In the genomic region with DNA sequence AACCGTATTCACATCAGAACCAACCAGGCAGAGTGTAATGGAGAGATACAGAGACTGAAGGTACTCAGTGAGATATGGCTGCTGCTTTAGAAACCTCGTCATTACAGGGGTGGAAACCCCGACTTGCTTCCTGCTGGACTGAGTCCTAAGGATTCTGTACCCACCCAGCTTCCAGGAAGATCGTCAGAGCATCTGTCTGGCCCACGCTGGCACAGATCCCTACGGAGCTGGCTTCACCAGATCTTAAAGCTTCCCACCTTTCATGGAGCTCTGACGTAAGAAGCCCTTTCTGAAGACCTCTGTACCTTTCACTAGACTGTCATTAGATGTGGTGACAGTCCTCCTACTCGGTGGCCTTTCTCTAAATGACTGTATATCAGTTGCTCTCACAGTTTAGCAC, we compare ENCODE assay signal across 16 mouse cellular contexts.
A peak's percentile ranks its signal among the peaks of the same experiment; 100 is the strongest.
DNase-seq lines count a peak whose midpoint lies in the region; ATAC-seq and TF ChIP-seq lines count a peak whose summit lies in the region.
"Had no signal": no experiment of that assay in that cellular context is flagged by ENCODE, and none has a peak within 500 bp of the region (broad histone marks: within the 10 kb centered on the region; RNA-seq: fewer than 3 reads in every experiment).

No protein-coding gene starts in this region.

- H3K9me3 ChIP-seq in lung, postnatal 0 days (ENCODE audit: low read length) = no peaks in the 10 kb centered on the region
- no peaks in the 10 kb centered on the region for H3K9me3 ChIP-seq in midbrain, embryonic 13.5 days
- H3K9me3 ChIP-seq in midbrain, embryonic 15.5 days = no peaks in the 10 kb centered on the region
- H3K9me3 ChIP-seq: embryonic facial prominence, embryonic 12.5 days; forebrain, embryonic 15.5 days; heart, embryonic 10.5 days; hindbrain, embryonic 15.5 days had no signal

- 56% methylated on average over 8 of the region's 8 CpGs for WGBS in lung, postnatal 0 days
- WGBS in midbrain, embryonic 13.5 days = 76% methylated on average over 8 of the region's 8 CpGs
- WGBS in midbrain, embryonic 15.5 days = 69% methylated on average over 8 of the region's 8 CpGs

- DNase-seq in lung, postnatal 0 days (ENCODE audit: low spot score) = peak; percentile 53
- no peak for DNase-seq in lung, postnatal 25 days (ENCODE audit: low spot score)
- peak; percentile 42 to 61 for DNase-seq in lung, postnatal 4 days
- DNase-seq: adrenal gland, adult 8-10 months; cerebellum, adult 18-20 months; cerebellum, adult 9-11 months; gastrocnemius, postnatal 36 days; heart, adult 18-20 months; heart, postnatal 14 days had no signal

- no peak overlapping the region for H3K9ac ChIP-seq in lung, postnatal 0 days (replicated peaks; ENCODE audit: low read depth)
- no peak overlapping the region for H3K9ac ChIP-seq in midbrain, embryonic 13.5 days (replicated peaks)
- no peak overlapping the region for H3K9ac ChIP-seq in midbrain, embryonic 15.5 days
- H3K9ac ChIP-seq: embryonic facial prominence, embryonic 12.5 days; forebrain, embryonic 15.5 days; hindbrain, embryonic 15.5 days had no signal

- H3K27ac ChIP-seq in lung, postnatal 0 days (ENCODE audit: low read length) = no peak overlapping the region
- peak overlapping the region; percentile 16; the same call in 1 of the 2 replicates for H3K27ac ChIP-seq in midbrain, embryonic 13.5 days
- no peak overlapping the region for H3K27ac ChIP-seq in midbrain, embryonic 15.5 days
- H3K27ac ChIP-seq: embryonic facial prominence, embryonic 12.5 days; heart, embryonic 10.5 days had no signal

- H3K27me3 ChIP-seq in lung, postnatal 0 days (replicated peaks; ENCODE audit: insufficient read depth, low read length) = no peaks in the 10 kb centered on the region
- peaks cover 11% of the 10 kb centered on the region for H3K27me3 ChIP-seq in midbrain, embryonic 13.5 days
- 0 out of 2 replicates have a peak, but pooled peaks cover 5% of the 10 kb centered on the region for H3K27me3 ChIP-seq in midbrain, embryonic 15.5 days (replicated peaks)
- H3K27me3 ChIP-seq: embryonic facial prominence, embryonic 12.5 days had no signal

- H3K4me3 ChIP-seq in lung, postnatal 0 days (ENCODE audit: low read depth, low read length) = no peak overlapping the region
- no peak overlapping the region for H3K4me3 ChIP-seq in midbrain, embryonic 13.5 days (replicated peaks)
- H3K4me3 ChIP-seq in midbrain, embryonic 15.5 days = no peak overlapping the region
- H3K4me3 ChIP-seq: embryonic facial prominence, embryonic 12.5 days; forebrain, embryonic 15.5 days; heart, embryonic 10.5 days; hindbrain, embryonic 15.5 days had no signal

- no peaks in the 10 kb centered on the region for H3K4me1 ChIP-seq in lung, postnatal 0 days (ENCODE audit: insufficient read depth, low read depth, low read length)
- peaks cover 25% of the 10 kb centered on the region for H3K4me1 ChIP-seq in midbrain, embryonic 13.5 days (replicated peaks)
- peaks cover 16% of the 10 kb centered on the region for H3K4me1 ChIP-seq in midbrain, embryonic 15.5 days

- TF ChIP-seq EP300 in lung, postnatal 0 days (IDR thresholded peaks at IDR 0.05) = 0 out of 2 replicates have a peak, but pooled peaks have one; percentile 21

- no peaks in the 10 kb centered on the region for H3K36me3 ChIP-seq in lung, postnatal 0 days (ENCODE audit: insufficient read depth, low read length)
- no peaks in the 10 kb centered on the region for H3K36me3 ChIP-seq in midbrain, embryonic 13.5 days
- H3K36me3 ChIP-seq in midbrain, embryonic 15.5 days (replicated peaks) = no peaks in the 10 kb centered on the region
- H3K36me3 ChIP-seq: embryonic facial prominence, embryonic 12.5 days; forebrain, embryonic 15.5 days; heart, embryonic 10.5 days; hindbrain, embryonic 15.5 days had no signal

- no peak overlapping the region for H3K4me2 ChIP-seq in lung, postnatal 0 days (replicated peaks; ENCODE audit: low read depth, low read length)
- H3K4me2 ChIP-seq in midbrain, embryonic 13.5 days (replicated peaks) = no peak overlapping the region
- H3K4me2 ChIP-seq in midbrain, embryonic 15.5 days = no peak overlapping the region
- H3K4me2 ChIP-seq: embryonic facial prominence, embryonic 12.5 days had no signal

- ATAC-seq in lung, postnatal 0 days = peak; percentile 65
- ATAC-seq in midbrain, embryonic 13.5 days = no peak
- ATAC-seq in midbrain, embryonic 15.5 days (replicated peaks) = no peak
- no peak for ATAC-seq in megakaryocyte-erythroid progenitor cell, adult 5-6 weeks (replicated peaks; ENCODE audit: low FRiP score, low TSS enrichment, poor library complexity, severe bottlenecking)
- ATAC-seq: forebrain, embryonic 15.5 days had no signal

- TF ChIP-seq CTCF in lung, postnatal 0 days (IDR thresholded peaks at IDR 0.05) = no peak
